In the genomic region with DNA sequence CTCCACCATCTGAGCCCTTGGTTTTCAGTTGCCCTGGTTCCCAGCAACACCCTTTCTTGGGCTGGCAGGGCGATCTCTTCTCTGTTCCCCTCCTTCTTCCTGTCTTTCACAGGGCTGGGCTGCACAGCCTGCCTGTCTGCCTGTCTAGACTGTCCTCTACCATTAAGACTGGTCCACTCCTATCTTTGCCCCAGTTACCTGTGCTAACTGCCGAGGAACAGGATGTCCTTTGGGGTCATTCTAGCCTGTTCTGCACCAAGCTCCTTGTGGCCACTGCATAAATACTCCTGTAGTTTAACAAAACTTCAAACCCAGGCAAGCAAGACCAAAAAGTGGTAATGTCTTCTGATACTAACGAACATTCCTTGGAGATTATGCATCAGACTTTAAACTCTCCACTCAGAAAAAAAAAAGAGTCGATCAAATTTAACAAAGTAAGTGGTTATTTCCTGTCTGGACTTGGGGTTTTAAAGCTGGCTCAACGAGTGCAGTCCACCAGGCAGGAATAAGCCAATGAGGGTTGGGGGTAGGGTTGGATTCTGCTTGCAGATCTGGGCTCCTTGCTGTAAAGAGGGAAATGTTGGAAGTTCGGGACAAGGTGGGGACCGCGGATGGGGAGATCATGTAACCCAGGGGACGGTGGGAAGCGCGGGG, we compare ENCODE assay signal across 9 mouse cellular contexts. TPM values are rescaled to one million over a fixed set of nuclear protein-coding genes. Genes with fewer than 3 reads are reported as not detected.
DNase-seq lines count a peak whose midpoint lies in the region; ATAC-seq and TF ChIP-seq lines count a peak whose summit lies in the region.
"Had no signal": no experiment of that assay in that cellular context is flagged by ENCODE, and none has a peak within 500 bp of the region (broad histone marks: within the 10 kb centered on the region; RNA-seq: fewer than 3 reads in every experiment).

A gene (plus strand): TSS at position 210 of the 654 bp plus-strand sequence.

- H3K27ac ChIP-seq in heart, embryonic 13.5 days (replicated peaks): peak within 1 kb of the TSS; percentile 47; the same call in 1 of the 2 replicates
- H3K27ac ChIP-seq in forebrain, embryonic 12.5 days: no peak within 1 kb of the TSS
- peak within 1 kb of the TSS; percentile 52 for H3K27ac ChIP-seq in small intestine, adult 2 months (ENCODE audit: insufficient read depth, low read depth, low read length)

- no peaks in the 10 kb centered on the region for H3K9me3 ChIP-seq in heart, embryonic 13.5 days
- H3K9me3 ChIP-seq in forebrain, embryonic 12.5 days: no peaks in the 10 kb centered on the region

- peaks cover 30% of the 10 kb centered on the region for H3K27me3 ChIP-seq in heart, embryonic 13.5 days (replicated peaks)
- H3K27me3 ChIP-seq in forebrain, embryonic 12.5 days: peaks cover 59% of the 10 kb centered on the region
- H3K27me3 ChIP-seq in small intestine, adult 2 months (ENCODE audit: control insufficient read depth, insufficient read depth, low read length): no peaks in the 10 kb centered on the region

- peaks cover 41% of the 10 kb centered on the region for H3K4me1 ChIP-seq in heart, embryonic 13.5 days
- H3K4me1 ChIP-seq in forebrain, embryonic 12.5 days: peaks cover 20% of the 10 kb centered on the region
- no peaks in the 10 kb centered on the region for H3K4me1 ChIP-seq in small intestine, adult 2 months (ENCODE audit: control insufficient read depth, insufficient read depth, insufficient read length, low read length)

- no peak for TF ChIP-seq POLR2A in small intestine, adult 2 months (IDR thresholded peaks at IDR 0.05; ENCODE audit: low read depth, low read length)

- H3K4me3 ChIP-seq in heart, embryonic 13.5 days: peak within 1 kb of the TSS; percentile 74
- peak within 1 kb of the TSS; percentile 54 for H3K4me3 ChIP-seq in forebrain, embryonic 12.5 days (replicated peaks)
- peak within 1 kb of the TSS; percentile 68 for H3K4me3 ChIP-seq in small intestine, adult 2 months (ENCODE audit: low read depth, low read length)

- peak within 1 kb of the TSS; percentile 99 for H3K4me2 ChIP-seq in heart, embryonic 13.5 days
- peak within 1 kb of the TSS; percentile 95 for H3K4me2 ChIP-seq in forebrain, embryonic 12.5 days

- no peak for ATAC-seq in heart, embryonic 13.5 days (ENCODE audit: extremely low read depth, insufficient number of reproducible peaks, low FRiP score, low TSS enrichment)
- ATAC-seq in forebrain, embryonic 12.5 days (ENCODE audit: low FRiP score): peak; percentile 10; the same call in 1 of the 2 replicates

- no peak for TF ChIP-seq CTCF in small intestine, adult 2 months (IDR thresholded peaks at IDR 0.05; ENCODE audit: extremely low read depth, insufficient read length, insufficient replicate concordance, low read depth, low read length)

- DNase-seq in heart, adult 8-10 months (ENCODE audit: low spot score): no peak
- peak; percentile 28 for DNase-seq in 3T3-L1 (ENCODE audit: low read depth, low spot score)
- no peak for DNase-seq in left cerebral cortex, postnatal 36 days (ENCODE audit: low spot score in 2 of 2)
- no peak for DNase-seq in testis, postnatal 10 days (ENCODE audit: low spot score)
- no peak for DNase-seq in adrenal gland, postnatal 14 days

- WGBS in heart, embryonic 13.5 days: 12% methylated on average over 11 of the region's 11 CpGs
- 15% methylated on average over 11 of the region's 11 CpGs for WGBS in forebrain, embryonic 12.5 days
- WGBS in small intestine, adult 2 months: 8% methylated on average over 11 of the region's 11 CpGs

- H3K36me3 ChIP-seq in heart, embryonic 13.5 days: no peaks in the 10 kb centered on the region
- no peaks in the 10 kb centered on the region for H3K36me3 ChIP-seq in forebrain, embryonic 12.5 days (replicated peaks)
- no peaks in the 10 kb centered on the region for H3K36me3 ChIP-seq in small intestine, adult 2 months (ENCODE audit: control insufficient read depth, insufficient read depth, low read length)

- peak within 1 kb of the TSS; percentile 83 for H3K9ac ChIP-seq in heart, embryonic 13.5 days
- peak within 1 kb of the TSS; percentile 57 for H3K9ac ChIP-seq in forebrain, embryonic 12.5 days

- intact Hi-C loops in left cerebral cortex, postnatal 36 days (cut with DNase I): loop anchor here (2.0 kb wide), 1 partner anchor 54 kb away; no protein-coding TSS in a partner anchor

RNA-seq across cellular contexts. Expression of the gene that starts here (rescaled TPM):
- polyA plus RNA-seq in heart, embryonic 13.5 days (2015; fragmentation: Nextera tagmentation; extraction: Ambion mirVana): 6.9 and 7.9 TPM in 2 replicates
- 1 to 10 TPM; 1.5 to 2.2 (median 1.6) TPM for total RNA-seq in heart, adult 8-10 months (2022)
- polyA plus RNA-seq in forebrain, embryonic 12.5 days (2016; fragmentation: Nextera tagmentation; extraction: Ambion mirVana): 2.0 and 3.0 TPM in 2 replicates
- 10 to 100 TPM; 11.3 to 15.2 TPM for total RNA-seq in left cerebral cortex, postnatal 36 days (2021)
- 3.3 and 3.9 TPM in 2 replicates for polyA plus RNA-seq in small intestine, adult 2 months (2012; rRNA removed)
- 3.1 and 6.9 TPM in 2 replicates for total RNA-seq in adrenal gland, postnatal 14 days (2021)
- total RNA-seq: MEL had no signal
